Mouse (Mus musculus) liver, postnatal 0 days (tissue): Measurements from ENCODE around the gene Rabac1.

Experiments
- CTCF ChIP-seq: sonication (generic); IDR thresholded peaks from 2 replicates; pipeline ENCODE4 v1.5.1; 2016; ENCODE audit warnings: antibody characterized with exemption, low read depth
- EP300 ChIP-seq: IDR thresholded peaks from 2 replicates; pipeline ENCODE4 v1.6.1; 2016; ENCODE audit warnings: antibody characterized with exemption, low read depth, mild to moderate bottlenecking

- TF ChIP-seq CTCF (no peak), EP300 (no peak)
Observed at GRCm38 (mm10) chr7:24944257-24944950, 28.1 kb downstream of the Rabac1 start, which contains the start of gene Gm4881.
